Mouse (Mus musculus) lung, adult 2 months (tissue): ENCODE data around the gene Jrkl.

ENCODE experiments used
- CTCF ChIP-seq: fragments of 200-500 bp; IDR thresholded peaks from 2 replicates; pipeline ENCODE4 v1.5.1; 2011; ENCODE audit warnings: mild to moderate bottlenecking, low read length, control low read depth; ENCODE audit not compliant: insufficient read depth
- POLR2A ChIP-seq: fragments of 200-500 bp; IDR thresholded peaks from 2 replicates; pipeline ENCODE4 v1.6.1; 2011; ENCODE audit warnings: low read depth, mild to moderate bottlenecking, control low read depth, low read length, borderline replicate concordance; ENCODE audit errors: extremely low read depth

DNA sequence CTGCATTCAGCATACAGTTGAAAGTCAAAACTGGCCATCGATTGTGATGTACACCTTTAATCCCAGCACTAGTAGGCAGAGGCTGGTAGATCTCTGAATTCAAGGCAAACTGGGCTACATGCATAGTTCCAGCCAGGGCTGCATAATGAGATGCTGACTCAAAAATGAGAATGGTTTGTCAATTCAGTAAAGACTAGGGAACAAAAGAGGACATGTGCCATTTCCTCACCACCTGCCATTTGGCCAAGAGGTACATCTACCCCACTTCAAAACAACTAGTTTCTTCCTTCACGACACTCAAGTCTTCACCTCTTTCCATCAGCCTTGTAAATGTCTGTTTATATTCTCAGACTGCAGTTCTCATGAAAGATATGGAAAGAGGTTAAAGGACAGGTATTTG, 12.5 kb upstream of the Jrkl start:
- TF ChIP-seq POLR2A = no peak
- TF ChIP-seq CTCF = no peak
